Mouse (Mus musculus) ovary, postnatal 36 days (tissue): ENCODE measurements around the gene Plet1.

Experiments
- DNase-seq: peaks from one replicate; pipeline ENCODE4 v3.0.0; 2022; ENCODE audit warnings: low spot score, mixed read lengths

Plet1 gene

DNA sequence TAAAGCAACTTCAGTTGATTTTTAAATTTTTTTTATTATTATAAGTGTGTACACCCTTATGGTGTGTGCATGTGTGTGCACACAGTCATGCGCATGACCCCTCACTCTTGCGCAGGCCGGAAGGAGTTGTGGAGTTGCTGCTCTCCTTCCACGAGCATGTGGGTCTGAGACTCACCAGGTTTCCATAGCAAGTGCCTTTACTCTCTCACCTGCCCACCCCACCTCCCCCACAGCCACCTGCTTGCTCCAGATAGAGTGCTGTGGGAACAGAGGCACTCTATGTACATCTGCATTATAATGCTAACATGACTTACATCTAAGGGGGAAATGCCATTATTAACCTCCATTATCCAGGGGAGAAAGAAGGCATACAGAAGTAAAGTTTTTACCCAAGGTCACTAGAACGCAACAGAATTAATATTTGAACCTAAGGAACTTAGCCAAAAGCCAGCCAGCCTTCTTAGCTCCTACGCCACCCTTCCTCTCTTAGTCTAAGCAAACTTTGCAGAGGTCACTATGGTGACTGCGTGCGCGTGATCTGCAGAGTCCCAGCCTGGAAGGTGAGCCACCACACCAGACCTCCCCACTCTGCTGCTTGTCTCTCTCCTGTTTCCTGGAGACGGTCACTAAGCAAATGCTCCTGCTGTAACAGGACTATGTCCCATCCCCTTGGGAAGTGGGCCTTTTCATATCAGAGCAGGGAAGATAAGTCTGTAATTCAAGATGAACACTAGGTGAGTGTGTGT lies 1.3 kb downstream of the Plet1 start:
- peak; percentile 36 for DNase-seq

DNA sequence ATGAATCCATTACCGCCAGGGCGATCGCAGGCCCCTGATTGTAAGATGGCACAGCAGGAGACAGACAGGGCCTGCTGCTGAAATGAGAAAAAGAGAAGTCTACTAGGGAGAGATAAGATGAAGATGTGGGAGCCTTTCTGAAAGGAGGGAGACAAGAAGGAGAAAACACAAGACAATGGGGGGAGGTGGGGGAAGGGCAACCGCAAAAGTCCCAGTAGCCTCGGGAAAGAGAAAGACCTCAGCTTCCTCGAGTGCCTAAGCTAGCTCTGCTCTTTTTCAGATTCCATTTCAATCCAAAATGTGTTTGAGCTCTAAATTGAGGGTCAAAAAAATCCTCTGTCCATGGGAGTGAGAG lies 1.8 kb downstream of the Plet1 start:
- no peak for DNase-seq

DNA sequence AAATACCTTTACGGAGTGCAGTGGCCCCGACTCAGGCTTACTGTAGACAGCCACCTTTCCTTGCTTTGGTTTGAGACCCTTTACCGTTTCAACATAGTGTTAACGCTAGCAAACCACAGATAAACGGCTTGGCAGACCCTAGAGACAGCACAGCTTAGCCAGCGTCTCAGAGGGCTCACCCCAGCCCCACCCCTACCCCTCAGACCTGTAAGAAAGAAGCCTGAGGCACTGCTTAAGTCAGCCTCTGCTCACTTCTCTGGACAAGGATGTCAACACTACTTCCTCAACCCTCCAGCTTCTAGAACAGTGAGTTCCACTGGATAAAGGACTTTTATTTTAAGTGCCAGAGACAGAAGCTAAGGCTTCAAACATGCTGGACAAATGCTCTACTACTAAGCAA lies 2.2 kb downstream of the Plet1 start:
- no peak for DNase-seq

DNA sequence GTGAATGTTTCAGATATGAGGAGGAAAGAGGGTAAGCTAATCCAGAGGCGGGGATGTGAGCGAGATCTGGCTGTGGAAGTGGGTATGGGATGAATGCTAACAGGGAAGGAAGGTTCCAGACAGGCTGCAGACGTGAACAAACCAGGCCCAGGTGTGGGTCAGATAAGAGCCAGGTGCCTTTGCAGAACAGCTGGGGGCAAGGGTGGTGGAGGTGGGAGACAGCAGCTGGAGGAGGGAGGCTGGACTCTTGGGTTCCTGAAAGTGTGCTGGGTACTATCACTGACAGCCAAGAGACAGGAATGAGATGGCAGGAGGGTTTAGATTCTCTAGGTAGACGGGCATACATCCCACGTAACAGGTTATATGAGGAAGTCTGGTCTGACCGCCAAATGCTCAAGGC lies 2.8 kb downstream of the Plet1 start:
- no peak for DNase-seq

GRCm38 (mm10) chr9:50497536-50497935 lies 3.2 kb downstream of the Plet1 start:
- DNase-seq = no peak

GRCm38 (mm10) chr9:50498815-50499214 lies 4.5 kb downstream of the Plet1 start:
- DNase-seq = no peak

- DNase-seq = no peak
These were observed 5.5 kb downstream of the Plet1 start for GRCm38 (mm10) chr9:50499781-50500180.

DNA sequence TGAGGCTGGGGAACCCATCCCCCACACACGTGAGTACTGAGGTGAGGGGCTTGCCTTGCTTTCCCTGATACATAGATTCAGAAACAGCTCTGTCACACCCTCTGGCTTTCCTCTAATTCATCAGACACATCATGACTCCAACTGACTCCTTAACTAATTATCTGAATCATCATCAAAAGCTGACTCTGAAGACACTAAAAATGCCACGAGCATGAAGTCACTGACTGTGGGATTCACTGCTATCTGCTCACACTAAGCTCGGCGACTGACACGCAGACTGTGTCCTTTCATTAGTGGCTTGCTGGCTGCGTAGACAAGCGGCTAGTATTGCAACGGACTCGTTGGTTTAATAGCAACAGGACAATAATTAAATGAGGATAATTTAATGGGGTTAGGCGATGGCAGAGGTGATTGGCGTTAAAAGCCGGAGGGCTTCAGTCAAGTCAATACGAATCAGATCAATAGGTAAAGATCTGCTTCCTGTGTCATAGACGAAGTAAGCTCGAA lies 6.2 kb downstream of the Plet1 start:
- no peak for DNase-seq

DNA sequence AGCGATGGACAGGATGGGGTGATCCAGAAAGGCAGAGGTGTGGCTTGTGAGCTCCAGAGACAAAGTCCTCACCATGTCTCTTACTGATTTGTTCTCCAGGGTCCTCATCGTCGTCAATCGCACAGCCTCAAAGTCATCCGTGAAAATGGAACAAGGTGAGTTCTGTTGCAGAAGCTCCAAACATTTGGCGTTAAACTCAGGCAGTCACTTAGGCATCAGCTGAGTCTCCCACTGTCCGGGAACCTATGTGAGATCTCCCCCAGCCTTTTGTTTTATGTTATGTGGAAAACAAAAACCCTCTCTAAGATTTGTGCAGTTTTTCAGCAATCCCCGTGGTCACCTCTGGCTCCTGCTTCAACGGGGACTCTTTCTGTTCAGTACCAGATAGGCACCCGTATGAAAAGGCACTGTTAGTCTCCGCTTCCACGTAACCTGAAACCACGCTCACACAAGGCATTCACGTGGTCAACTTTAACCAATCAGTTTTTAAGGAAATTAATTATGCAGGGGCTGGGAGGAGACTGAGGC lies 6.7 kb downstream of the Plet1 start:
- DNase-seq = no peak

DNA sequence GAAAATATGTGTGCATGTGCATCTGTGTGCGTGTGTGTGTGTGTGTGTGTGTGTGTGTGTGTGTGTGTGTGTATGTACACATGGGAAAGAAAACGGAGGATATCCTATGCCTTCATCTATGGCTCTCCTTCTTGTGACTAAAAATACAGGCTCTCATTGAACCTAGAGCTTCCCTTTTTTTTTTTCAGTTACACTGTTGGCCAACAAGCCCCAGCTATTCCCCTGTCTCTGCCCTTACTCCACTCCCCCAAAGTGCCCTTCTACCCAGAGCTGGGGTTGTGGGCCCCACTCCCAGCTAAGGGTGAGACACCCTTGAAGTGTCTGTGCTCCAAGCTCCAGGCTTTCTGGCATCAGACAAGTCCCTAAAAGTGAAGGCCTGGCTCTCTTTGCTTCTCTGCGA lies 8.6 kb downstream of the Plet1 start:
- no peak for DNase-seq

DNA sequence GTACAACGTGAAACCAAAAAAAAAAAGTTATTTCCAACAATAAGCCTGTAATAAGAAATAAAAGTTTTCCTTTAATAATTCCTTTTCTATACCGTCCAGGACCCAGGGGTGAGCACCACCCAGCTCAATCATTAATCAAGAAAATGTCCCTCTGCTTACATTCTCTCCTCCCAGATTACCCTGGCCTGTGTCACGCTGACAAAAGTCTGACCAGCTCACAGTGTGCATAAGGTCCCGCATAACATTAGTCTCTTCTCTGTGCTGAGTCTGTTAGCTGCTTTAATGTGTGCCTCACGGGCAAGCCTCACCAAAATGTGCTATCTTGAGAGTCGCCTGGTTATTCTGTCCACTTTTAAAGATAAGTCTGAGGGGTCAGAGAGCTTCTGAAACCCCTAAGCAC lies 11.1 kb downstream of the Plet1 start:
- no peak for DNase-seq

- no peak for DNase-seq
These were observed 13.2 kb downstream of the Plet1 start for GRCm38 (mm10) chr9:50507570-50507969.

- DNase-seq = no peak
These were observed 21.1 kb downstream of the Plet1 start for GRCm38 (mm10) chr9:50515462-50515861.

DNA sequence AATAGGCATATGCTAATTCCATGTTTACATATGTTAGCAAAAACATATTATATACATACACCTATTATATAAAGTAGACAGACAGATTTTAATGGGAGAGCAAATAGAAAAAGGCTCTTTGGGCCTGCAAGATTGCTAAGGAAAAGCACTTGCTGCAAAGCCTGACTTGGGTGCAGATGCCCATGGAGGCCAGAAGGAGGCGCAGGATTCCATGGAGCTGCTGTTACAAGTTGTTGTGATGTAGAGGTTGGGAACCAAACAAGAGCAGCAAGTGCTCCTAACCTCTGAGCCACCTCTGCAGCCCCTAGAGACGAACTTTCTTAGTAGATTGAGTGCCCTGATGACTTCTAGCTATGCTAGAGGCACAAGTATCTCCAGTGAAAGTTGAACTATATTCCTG lies 24.5 kb downstream of the Plet1 start:
- no peak for DNase-seq

GRCm38 (mm10) chr9:50520748-50521147 lies 26.4 kb downstream of the Plet1 start:
- DNase-seq = no peak

DNA sequence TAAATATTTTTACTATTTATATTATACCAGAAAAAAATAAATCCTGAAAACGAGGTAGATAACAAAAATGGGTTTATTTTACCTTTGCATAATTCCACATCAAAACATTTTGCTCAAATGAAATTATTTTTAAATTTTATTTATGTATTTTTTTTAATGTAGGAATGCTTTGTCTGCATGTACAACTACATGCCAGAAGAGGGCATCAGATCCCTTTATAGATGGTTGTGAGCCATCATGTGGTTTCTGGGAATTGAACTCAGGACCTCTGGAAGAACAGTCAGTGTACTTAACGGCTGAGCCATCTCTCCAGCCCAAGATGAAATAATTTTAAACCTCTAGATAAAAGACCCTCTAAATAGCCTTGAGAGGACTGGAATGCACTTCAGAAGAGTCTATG lies 27.2 kb downstream of the Plet1 start:
- DNase-seq = no peak

DNA sequence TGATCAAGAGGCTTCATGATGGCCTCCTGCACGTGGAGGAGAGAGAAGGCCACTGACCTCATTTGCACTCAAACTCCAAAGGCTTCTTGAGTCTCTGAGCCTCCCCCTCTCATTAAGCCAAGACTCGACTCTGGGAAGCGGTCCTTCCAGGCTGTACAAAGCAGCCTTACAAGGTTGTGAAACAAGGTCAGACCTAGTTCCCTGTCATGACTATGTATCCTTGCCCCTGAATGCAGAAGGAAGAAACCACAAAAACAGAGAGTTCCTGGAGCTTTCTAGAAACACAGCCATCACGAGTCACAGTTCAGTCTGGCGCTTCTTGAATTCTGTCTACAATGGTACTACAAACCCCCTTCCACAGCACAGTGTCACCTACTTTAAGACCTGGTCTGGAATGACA lies 28.2 kb downstream of the Plet1 start:
- DNase-seq = no peak

GRCm38 (mm10) chr9:50524936-50525335 lies 30.6 kb downstream of the Plet1 start:
- DNase-seq = no peak

GRCm38 (mm10) chr9:50525585-50525984 lies 31.3 kb downstream of the Plet1 start:
- DNase-seq = no peak

GRCm38 (mm10) chr9:50527860-50528259 lies 33.5 kb downstream of the Plet1 start:
- no peak for DNase-seq

DNA sequence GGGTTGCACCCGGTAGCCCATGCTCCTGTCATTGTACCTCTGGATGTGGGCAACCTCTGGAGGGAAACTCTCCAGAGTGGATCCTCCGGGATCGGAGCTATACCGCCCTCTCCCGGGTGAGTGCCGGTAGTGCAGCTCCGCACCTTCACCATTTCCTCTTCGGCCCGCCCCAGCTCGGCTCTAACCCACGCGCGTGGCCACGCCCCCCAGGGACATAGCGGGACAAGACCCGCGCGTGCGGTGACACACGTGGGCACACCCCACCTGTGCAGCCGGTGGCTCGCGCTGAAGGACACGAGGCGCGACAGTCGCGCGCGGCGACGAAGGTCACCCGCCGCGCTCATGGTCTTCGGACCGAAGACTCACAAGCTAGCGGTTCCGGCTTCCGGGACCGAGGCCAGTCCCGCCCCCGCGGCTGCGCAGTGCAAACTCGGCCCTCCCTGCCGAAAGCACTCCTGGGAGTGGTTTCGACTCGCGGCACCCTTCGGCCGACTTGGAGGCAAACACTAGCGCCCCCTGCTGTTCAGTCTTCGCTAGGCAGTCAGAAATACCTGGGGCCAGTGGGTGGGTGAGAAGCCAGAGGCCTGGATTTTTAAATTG lies 34.1 kb downstream of the Plet1 start, which contains the start of gene Pts:
Pts (minus strand) TSS at position 432 of the 600 bp plus-strand sequence.
- DNase-seq = peak; percentile 97

DNA sequence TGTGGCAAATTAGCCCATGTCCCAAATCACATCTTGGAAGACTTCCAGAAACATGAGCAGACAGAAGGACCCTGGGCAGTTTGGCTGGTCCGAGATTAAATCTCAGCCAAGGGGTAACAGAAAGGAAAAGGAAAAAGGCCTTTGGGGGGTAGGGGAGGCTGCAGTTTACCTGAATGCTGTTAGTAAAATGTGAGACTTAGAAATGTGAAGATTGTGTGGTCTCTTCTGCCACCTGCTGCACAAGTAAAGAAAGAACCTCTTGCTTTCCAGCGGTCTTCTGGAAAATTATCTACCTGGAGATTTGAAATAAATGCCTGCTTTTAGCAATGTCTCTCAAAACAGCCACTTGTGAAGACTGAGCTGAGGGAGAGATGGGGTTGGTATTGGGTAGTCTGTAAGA lies 36.6 kb downstream of the Plet1 start:
- DNase-seq = no peak

DNA sequence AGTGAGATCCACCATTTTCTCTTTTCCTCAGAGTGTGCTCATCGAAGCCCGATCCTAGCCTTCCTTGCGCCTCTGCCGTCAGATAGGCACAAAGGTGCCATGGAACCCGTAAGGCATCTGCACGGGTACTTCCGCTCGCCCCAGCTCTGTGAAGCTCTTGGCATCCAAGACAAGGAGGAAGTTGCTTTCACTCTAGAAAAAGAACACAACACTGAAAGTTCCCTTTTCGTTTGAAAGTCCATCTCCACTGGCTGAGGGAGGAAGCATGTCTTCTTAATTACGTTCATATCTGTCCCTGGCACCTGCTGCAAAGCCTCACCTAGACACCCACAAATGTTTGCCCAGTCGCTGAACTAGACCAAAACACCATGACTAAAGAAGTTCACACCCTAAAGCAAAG lies 39.0 kb downstream of the Plet1 start:
- DNase-seq = no peak

DNA sequence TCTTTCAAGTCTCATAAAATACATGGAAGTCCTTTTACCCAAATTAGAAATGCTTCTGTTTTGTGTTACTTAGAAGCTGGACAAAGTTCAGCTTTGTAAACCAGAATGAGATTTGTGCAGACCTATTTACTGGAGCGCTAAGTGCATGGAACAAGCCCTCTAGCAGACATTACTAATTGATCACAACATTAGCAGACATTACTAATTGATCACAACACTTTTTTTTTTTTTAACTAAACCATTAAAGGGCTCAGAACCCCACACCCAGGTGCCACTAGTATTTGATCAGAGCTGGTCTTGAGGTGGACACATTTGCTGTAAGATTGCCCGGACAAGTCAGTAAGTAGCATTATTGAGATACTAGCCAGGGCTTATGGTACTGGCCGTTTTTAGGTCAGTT lies 39.5 kb downstream of the Plet1 start:
- DNase-seq = no peak
